Mouse (Mus musculus) lung, adult 2 months (tissue): ENCODE results near the gene Sycp3. TPM values are rescaled to one million over a fixed set of nuclear protein-coding genes. Genes with fewer than 3 reads are reported as not detected.
"Not testable (repeated sequence)": the region's sequence is repeated elsewhere in the genome, so short reads cannot be mapped to it uniquely, and the experiment has no call there.

ENCODE experiments used
- DNase-seq: peaks from one replicate; pipeline ENCODE4 v3.0.0; 2022
- H3K4me1 ChIP-seq: fragments of 200-500 bp; 2 replicates; pipeline ENCODE4 v1.6.1; 2011; ENCODE audit warnings: low read length; ENCODE audit not compliant: control insufficient read depth, insufficient read depth
- H3K4me3 ChIP-seq: fragments of 200-500 bp; replicated peaks from 2 replicates; pipeline ENCODE3; 2011; ENCODE audit warnings: low read depth, mild to moderate bottlenecking, control low read depth, low read length; ENCODE audit errors: extremely low read depth
- CTCF ChIP-seq: fragments of 200-500 bp; IDR thresholded peaks from 2 replicates; pipeline ENCODE4 v1.5.1; 2011; ENCODE audit warnings: mild to moderate bottlenecking, low read length, control low read depth; ENCODE audit not compliant: insufficient read depth
- POLR2A ChIP-seq: fragments of 200-500 bp; IDR thresholded peaks from 2 replicates; pipeline ENCODE4 v1.6.1; 2011; ENCODE audit warnings: low read depth, mild to moderate bottlenecking, control low read depth, low read length, borderline replicate concordance; ENCODE audit errors: extremely low read depth
- WGBS: fragments of 180-500 bp; shearing (Covaris S2); methylation state at CpG from one replicate; pipeline ENCODE4 v1.1.7; 2018; 5-methylcytosine and 5-hydroxymethylcytosine counted together
- polyA plus RNA-seq: library from polyadenylated mRNA; depleted of rRNA; stranded (reverse); fragments of >200 nt; gene quantifications from 2 replicates; pipeline ENCODE4 v1.2.3, GENCODE M21; 2012; rRNA removed

Sycp3 gene
- polyA plus RNA-seq, 1 experiment: not detected

DNA sequence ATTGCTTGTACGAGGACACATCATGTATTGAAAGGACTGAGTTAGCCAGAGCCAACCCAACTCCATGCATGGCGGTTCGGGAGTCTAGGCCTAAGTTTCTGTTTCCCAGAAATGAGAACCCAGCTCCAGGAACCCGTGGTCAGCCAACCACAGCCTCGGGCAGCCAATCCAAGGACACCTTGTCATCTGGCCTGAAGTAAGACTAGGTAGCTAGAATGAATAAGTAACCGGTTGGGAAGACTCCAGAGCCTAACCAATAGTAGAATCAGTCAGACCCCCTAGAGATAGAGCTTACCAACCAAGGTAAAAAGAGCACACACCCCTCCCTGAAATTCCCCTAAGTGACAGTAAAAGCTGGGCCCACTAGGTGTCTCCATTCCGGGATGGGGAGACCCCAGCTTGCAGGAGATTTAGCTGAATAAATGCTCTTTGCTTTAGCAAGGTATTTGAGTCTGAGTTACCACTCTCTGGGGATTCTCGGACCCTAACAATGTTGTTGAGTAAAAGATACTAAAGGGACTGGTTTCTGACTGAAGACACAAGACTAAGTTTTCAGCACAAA is 54.3 kb downstream of the Sycp3 start:
- DNase-seq: no peak

DNA sequence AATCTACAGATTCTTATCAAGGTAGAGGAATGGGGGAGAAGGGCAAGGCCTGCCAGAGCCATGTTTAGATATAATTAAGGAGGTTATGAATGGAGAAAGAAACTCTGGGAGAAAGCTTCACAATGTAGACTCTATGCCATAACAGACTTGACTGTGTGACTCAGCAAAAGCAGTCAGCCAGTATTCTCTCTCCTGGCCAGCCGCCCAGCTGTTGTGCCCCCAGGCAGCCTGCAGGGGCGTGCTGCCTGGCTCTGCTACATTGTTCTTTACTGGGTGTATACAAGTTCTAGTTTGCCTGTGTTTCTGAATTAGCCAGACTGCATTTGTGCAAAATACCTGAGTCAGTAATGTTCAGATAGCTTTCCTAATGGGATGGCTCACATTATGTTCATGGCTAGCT is 55.1 kb downstream of the Sycp3 start:
- Histone ChIP-seq H3K4me3 (no peak overlapping the region), H3K4me1 (no peaks in the 10 kb centered on the region)
- DNase-seq: peak; percentile 53
- peak; percentile 43 for TF ChIP-seq CTCF
- TF ChIP-seq POLR2A: no peak
- WGBS: 51% methylated on average over 2 of the region's 2 CpGs

More for the DNA sequence above, 54.3 kb downstream of the Sycp3 start:
- 67% methylated on average over 8 of the region's 8 CpGs for WGBS
- no peak for TF ChIP-seq POLR2A
- no peak for TF ChIP-seq CTCF
- H3K4me1 ChIP-seq: no peaks in the 10 kb centered on the region
- no peak overlapping the region for H3K4me3 ChIP-seq

GRCm38 (mm10) chr10:88515049-88515448 is 55.7 kb downstream of the Sycp3 start:
- H3K4me3 ChIP-seq, H3K4me1 ChIP-seq, DNase-seq: not testable (repeated sequence)
- 72% methylated on average over 7 of the region's 7 CpGs for WGBS

GRCm38 (mm10) chr10:88522795-88523194 is 63.4 kb downstream of the Sycp3 start:
- 77% methylated on average over 8 of the region's 8 CpGs for WGBS
- no peak overlapping the region for H3K4me3 ChIP-seq
- TF ChIP-seq POLR2A: no peak
- TF ChIP-seq CTCF: no peak
- DNase-seq: no peak
- H3K4me1 ChIP-seq: no peaks in the 10 kb centered on the region

Other genes starting within 250 kb of the Sycp3 start
- 326 and 360 TPM in 2 replicates for gene Dram1, start 80.5 kb upstream of the Sycp3 start, polyA plus RNA-seq
- 12.4 and 16.6 TPM in 2 replicates for gene Gnptab, start 80.4 kb upstream of the Sycp3 start, polyA plus RNA-seq
- gene Chpt1, start 44.5 kb downstream of the Sycp3 start, polyA plus RNA-seq: 73.3 and 92.1 TPM in 2 replicates
- gene Mybpc1, start 145.6 kb downstream of the Sycp3 start, polyA plus RNA-seq: 18.2 TPM in 1 of 2 replicates, not detected in the other
- gene Spic, start 225.4 kb downstream of the Sycp3 start, polyA plus RNA-seq: 0.15 and 0.20 TPM in 2 replicates